Mouse (Mus musculus) B cell, adult 62 days (primary cell): Measurements from ENCODE around the gene Pdik1l. TPM values are rescaled to one million over a fixed set of nuclear protein-coding genes. Genes with fewer than 3 reads are reported as not detected.

Experiments used
- total RNA-seq: library from RNA; stranded (reverse); gene quantifications from 4 replicates; pipeline ENCODE4 v1.2.4, GENCODE M21; 2023

The Pdik1l gene
- 9.3 to 13.0 TPM (median 11.1 TPM) in 4 replicates for total RNA-seq

GRCm38 (mm10) chr4:134287575-134288025 lies at the start of gene Pdik1l:
Gene Pdik1l (minus strand): TSS chr4:134287895.

DNA sequence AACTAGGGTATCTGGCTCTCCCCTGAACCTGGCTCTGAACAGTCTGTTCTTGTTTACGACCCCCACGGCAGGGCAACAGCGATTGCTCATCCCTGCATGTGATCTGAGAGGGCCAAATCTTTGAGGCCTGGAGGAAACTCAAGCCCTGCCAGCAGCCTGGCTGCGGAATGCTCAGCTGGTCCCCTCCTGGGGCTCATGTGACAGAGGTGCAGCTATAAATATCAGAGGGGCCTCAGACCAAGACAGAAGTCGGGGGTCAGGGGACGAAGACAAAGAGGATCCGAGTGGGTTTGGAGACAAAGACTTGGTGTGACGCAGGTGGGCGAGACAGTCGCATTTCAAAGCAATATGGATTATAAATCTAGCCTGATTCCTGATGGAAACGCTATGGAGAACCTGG lies 27.2 kb upstream of the Pdik1l start, which contains the start of gene Trim63:
Trim63 (plus strand) TSS at position 245 of the 400 bp plus-strand sequence.

GRCm38 (mm10) chr4:134253722-134254324 lies 33.9 kb downstream of the Pdik1l start, which contains the start of gene Grrp1:
Gene Grrp1 (minus strand): TSS chr4:134254106.

GRCm38 (mm10) chr4:134246719-134247258 lies 40.9 kb downstream of the Pdik1l start, which contains the start of gene Gm30191:
Gene Gm30191 (plus strand): TSS chr4:134246935.

DNA sequence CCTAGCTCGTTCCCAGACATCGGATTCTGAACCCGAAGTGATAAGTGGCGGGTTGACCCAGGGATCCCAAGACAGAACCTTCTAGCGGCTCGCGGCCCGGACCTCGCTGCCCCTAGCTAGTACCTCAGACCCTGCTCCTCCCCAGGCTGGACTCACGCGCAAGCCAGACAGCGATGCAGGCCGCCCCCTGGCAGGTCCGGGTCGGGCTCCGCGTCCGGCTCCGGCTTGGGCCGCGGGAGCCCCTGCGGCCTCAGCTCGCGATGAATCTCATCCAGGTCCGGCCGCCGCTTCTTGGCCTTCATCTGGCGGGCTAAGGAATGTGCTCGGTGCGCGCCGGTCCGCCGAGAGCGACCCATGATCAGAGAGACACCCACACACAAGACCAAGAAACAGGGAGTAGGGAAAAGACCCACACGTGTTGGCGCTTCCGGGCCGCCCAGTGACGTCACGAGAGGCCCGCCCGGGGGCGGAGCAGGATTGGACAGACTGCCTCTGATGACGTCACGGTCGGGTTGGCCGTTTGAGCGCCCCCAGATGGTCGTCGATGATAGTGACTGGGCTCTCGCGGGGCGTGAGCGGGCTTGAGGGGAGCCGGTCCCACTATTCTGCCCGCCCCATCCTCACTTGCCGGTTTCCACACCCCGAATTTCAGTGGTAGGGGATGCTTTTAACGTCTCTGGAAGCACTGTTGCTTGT lies 42.4 kb downstream of the Pdik1l start, which contains the start of gene Zfp593:
Zfp593 (minus strand) TSS at position 445 of the 696 bp plus-strand sequence.

DNA sequence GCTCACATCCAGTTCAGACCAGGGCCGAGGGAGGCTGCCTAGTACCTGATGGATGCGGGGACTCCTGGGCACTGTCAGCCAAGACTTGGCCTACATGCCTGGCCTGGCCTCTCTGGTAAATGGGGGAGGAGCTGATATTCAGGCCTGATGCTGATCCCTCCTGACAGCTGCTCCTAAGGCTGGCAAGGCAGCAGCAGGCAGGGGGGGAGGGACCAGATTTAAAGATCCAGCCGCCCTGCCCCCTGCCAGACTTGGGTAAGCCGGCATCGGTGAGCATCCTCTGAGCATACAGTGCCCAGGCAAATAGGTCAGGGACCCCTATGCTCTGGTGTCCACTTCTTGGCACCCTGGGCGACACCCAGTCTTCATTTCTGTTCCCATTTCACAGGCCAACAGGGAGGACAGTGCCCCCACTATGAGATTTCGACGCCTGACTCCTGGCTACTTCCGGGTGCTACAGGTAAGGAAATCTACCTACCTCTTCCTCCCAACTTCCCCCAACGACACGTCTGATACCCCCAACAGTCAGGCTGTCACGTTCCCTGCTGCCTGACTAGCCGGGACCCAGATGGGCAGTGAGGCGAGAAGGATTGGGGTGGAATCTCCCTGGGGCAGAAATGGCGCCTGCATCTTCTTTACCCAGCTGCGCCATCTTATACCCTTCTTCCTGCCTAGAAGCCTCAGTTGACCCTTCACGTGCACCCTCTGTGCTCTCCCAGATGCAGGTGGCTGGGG lies 44.0 kb downstream of the Pdik1l start, which contains the start of gene E130218I03Rik:
E130218I03Rik (plus strand) TSS at position 147 of the 735 bp plus-strand sequence.

DNA sequence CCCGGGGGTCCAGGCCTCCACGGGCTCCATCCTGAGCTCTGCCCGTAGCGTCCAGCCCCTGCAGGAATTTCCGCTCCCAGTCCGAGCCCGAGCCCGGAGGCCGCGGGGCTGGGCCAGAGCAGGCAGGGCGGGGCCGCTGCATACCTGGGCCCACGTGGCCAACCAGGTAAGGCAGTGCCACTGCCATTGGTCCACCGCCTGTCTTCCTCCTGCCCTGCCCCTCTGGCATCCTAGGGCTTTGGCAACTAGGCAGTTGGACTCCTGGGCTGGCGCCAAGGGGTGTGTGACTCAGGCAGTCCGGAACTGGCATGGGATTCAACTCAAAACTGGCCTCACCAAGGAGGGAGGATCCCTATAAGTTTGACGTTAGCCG lies 49.4 kb downstream of the Pdik1l start, which contains the start of gene Cnksr1:
Cnksr1 (minus strand) TSS at position 121 of the 373 bp plus-strand sequence.

GRCm38 (mm10) chr4:134227194-134227593 lies 60.5 kb downstream of the Pdik1l start, which contains the start of gene Catsper4:
Gene Catsper4 (minus strand): TSS chr4:134227383.

Other genes starting within 250 kb of the Pdik1l start
- gene Zfp683, start 234.1 kb downstream of the Pdik1l start, total RNA-seq, result not detected in 4 replicates
- gene Crybg2, start 227.1 kb downstream of the Pdik1l start, total RNA-seq, result 8.5 to 12.5 TPM (median 10.6 TPM) in 4 replicates
- gene Cd52, start 192.8 kb downstream of the Pdik1l start, total RNA-seq, result 1,472 to 1,719 TPM (median 1,551 TPM) in 4 replicates
- gene Ubxn11, start 185.3 kb downstream of the Pdik1l start, total RNA-seq, result 42.9 to 49.3 TPM (median 46.2 TPM) in 4 replicates
- gene Sh3bgrl3, start 159.1 kb downstream of the Pdik1l start, total RNA-seq, result 609 to 689 TPM (median 657 TPM) in 4 replicates
- gene Cep85, start 100.8 kb downstream of the Pdik1l start, total RNA-seq, result 18.4 to 30.3 TPM (median 22.9 TPM) in 4 replicates
- not detected in 4 replicates for gene Gm7534, start 84.9 kb downstream of the Pdik1l start, total RNA-seq
- gene Catsper4, start 60.5 kb downstream of the Pdik1l start, total RNA-seq, result not detected in 4 replicates
- 0.69 TPM in 1 of 4 replicates, not detected in the others for gene Cnksr1, start 49.5 kb downstream of the Pdik1l start, total RNA-seq
- not detected in 4 replicates for gene E130218I03Rik, start 44.2 kb downstream of the Pdik1l start, total RNA-seq
- gene Zfp593, start 42.3 kb downstream of the Pdik1l start, total RNA-seq, result 25.1 to 28.5 TPM (median 27.5 TPM) in 4 replicates
- gene Gm30191, start 41.0 kb downstream of the Pdik1l start, total RNA-seq, result not detected in 4 replicates
- not detected in 4 replicates for gene Grrp1, start 33.8 kb downstream of the Pdik1l start, total RNA-seq
- not detected in 4 replicates for gene Trim63, start 27.2 kb upstream of the Pdik1l start, total RNA-seq
- not detected in 4 replicates for gene Slc30a2, start 55.3 kb upstream of the Pdik1l start, total RNA-seq
- 1.5 to 2.0 TPM (median 1.7 TPM) in 4 replicates for gene Extl1, start 96.0 kb upstream of the Pdik1l start, total RNA-seq
- gene Pafah2, start 108.4 kb upstream of the Pdik1l start, total RNA-seq, result 1.4 to 3.0 TPM (median 2.1 TPM) in 4 replicates
- gene Stmn1, start 180.4 kb upstream of the Pdik1l start, total RNA-seq, result 29.6 to 39.7 TPM (median 33.1 TPM) in 4 replicates
- gene Paqr7, start 208.8 kb upstream of the Pdik1l start, total RNA-seq, result 1.9 to 3.9 TPM (median 2.9 TPM) in 4 replicates
- not detected in 4 replicates for gene Aunip, start 223.1 kb upstream of the Pdik1l start, total RNA-seq
- 41.8 to 47.0 TPM (median 46.7 TPM) in 4 replicates for gene Mtfr1l, start 247.5 kb upstream of the Pdik1l start, total RNA-seq